Mouse (Mus musculus) testis, adult 2 months (tissue): Measurements from ENCODE around the gene Ccdc144b. TPM values are rescaled to one million over a fixed set of nuclear protein-coding genes. Genes with fewer than 3 reads are reported as not detected.

Experiments
- H3K27ac ChIP-seq: fragments of 200-500 bp; 2 replicates; pipeline ENCODE4 v1.5.1; 2012; ENCODE audit warnings: low read depth, low read length; ENCODE audit not compliant: control insufficient read depth, insufficient read depth
- H3K27me3 ChIP-seq: fragments of 200-500 bp; 2 replicates; pipeline ENCODE4 v1.6.1; 2012; ENCODE audit warnings: mild to moderate bottlenecking, low read length, moderate library complexity; ENCODE audit not compliant: control insufficient read depth, insufficient read depth
- H3K36me3 ChIP-seq: fragments of 200-500 bp; 2 replicates; pipeline ENCODE4 v1.6.1; 2012; ENCODE audit warnings: mild to moderate bottlenecking, low read length; ENCODE audit not compliant: control insufficient read depth, insufficient read depth
- H3K4me1 ChIP-seq: fragments of 200-500 bp; 2 replicates; pipeline ENCODE4 v1.6.1; 2012; ENCODE audit warnings: low read length; ENCODE audit not compliant: control insufficient read depth, insufficient read depth
- H3K4me3 ChIP-seq: fragments of 200-500 bp; 2 replicates; pipeline ENCODE4 v1.5.1; 2012; ENCODE audit warnings: low read depth, mild to moderate bottlenecking, low read length, moderate library complexity, mixed read lengths; ENCODE audit not compliant: control insufficient read depth
- CTCF ChIP-seq: fragments of 200-500 bp; IDR thresholded peaks from 2 replicates; pipeline ENCODE4 v1.5.1; 2012; ENCODE audit warnings: low read depth, mild to moderate bottlenecking, inconsistent platforms, low read length, moderate library complexity; ENCODE audit not compliant: control insufficient read depth, insufficient read depth, insufficient replicate concordance
- POLR2A ChIP-seq: fragments of 200-500 bp; IDR thresholded peaks from 2 replicates; pipeline ENCODE4 v1.6.1; 2012; ENCODE audit warnings: low read depth, mild to moderate bottlenecking, inconsistent platforms, low read length, moderate library complexity; ENCODE audit not compliant: control insufficient read depth
- polyA plus RNA-seq: library from polyadenylated mRNA; depleted of rRNA; stranded (reverse); fragments of >200 nt; gene quantifications from 2 replicates; pipeline ENCODE4 v1.2.3, GENCODE M21; 2012; rRNA removed

Ccdc144b gene
- polyA plus RNA-seq, 1 experiment = 3.8 TPM

GRCm38 (mm10) chr3:35966493-35966892, 86.9 kb downstream of the Ccdc144b start:
- no peaks in the 10 kb centered on the region for H3K27me3 ChIP-seq
- no peaks in the 10 kb centered on the region for H3K4me1 ChIP-seq
- H3K27ac ChIP-seq = no peak overlapping the region
- TF ChIP-seq POLR2A = no peak
- no peak overlapping the region for H3K4me3 ChIP-seq
- H3K36me3 ChIP-seq = no peaks in the 10 kb centered on the region; the same call in 1 of the 2 replicates

- no peaks in the 10 kb centered on the region for H3K4me1 ChIP-seq
- no peak overlapping the region for H3K27ac ChIP-seq
- H3K36me3 ChIP-seq = no peaks in the 10 kb centered on the region; the same call in 1 of the 2 replicates
- no peaks in the 10 kb centered on the region for H3K27me3 ChIP-seq
- no peak overlapping the region for H3K4me3 ChIP-seq
- TF ChIP-seq CTCF (no peak), POLR2A (no peak)
Measured at GRCm38 (mm10) chr3:35964928-35965327, 88.4 kb downstream of the Ccdc144b start.

DNA sequence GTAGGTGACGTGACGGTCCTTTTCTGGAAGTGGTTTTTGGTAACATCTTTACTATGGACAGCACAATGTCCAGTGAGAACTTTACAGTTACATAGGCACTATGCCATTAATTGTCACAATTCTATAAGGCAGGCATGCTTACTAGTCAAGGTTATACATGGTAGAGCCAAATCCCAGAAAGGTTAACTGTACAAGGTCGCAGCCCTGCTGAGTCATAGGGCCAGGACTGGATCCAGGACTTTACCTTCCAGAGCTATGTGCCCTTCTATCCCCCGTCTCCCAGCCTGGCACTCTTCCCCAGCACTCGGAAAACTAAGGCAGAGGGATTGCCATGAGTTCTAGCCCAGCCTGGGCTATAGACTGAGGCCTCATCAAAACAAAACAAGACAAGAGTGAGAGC, 89.4 kb downstream of the Ccdc144b start:
- TF ChIP-seq CTCF (no peak), POLR2A (no peak)
- no peaks in the 10 kb centered on the region for H3K4me1 ChIP-seq
- no peaks in the 10 kb centered on the region; the same call in 1 of the 2 replicates for H3K36me3 ChIP-seq
- H3K27me3 ChIP-seq = no peaks in the 10 kb centered on the region
- no peak overlapping the region for H3K4me3 ChIP-seq
- H3K27ac ChIP-seq = no peak overlapping the region

DNA sequence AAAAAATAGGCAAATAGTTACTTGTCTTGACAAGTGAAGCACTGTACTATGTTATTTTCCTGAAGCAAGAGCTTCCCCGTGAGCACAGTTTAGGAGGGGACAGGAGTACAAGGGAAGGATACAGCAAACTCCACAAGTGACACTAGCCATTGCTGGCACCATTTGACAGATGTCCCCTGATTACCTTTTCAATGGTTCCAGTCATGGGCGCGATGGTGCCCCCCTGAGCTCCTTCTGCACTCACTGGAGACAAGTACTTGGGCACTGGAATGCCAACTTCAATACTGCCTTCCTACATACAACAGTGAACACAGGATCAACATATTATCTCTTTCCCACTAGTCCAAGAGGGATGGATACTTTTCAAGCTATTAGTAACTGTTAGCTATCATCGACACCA, 89.9 kb downstream of the Ccdc144b start:
- no peak overlapping the region for H3K27ac ChIP-seq
- H3K4me3 ChIP-seq = no peak overlapping the region
- no peaks in the 10 kb centered on the region; the same call in 1 of the 2 replicates for H3K36me3 ChIP-seq

DNA sequence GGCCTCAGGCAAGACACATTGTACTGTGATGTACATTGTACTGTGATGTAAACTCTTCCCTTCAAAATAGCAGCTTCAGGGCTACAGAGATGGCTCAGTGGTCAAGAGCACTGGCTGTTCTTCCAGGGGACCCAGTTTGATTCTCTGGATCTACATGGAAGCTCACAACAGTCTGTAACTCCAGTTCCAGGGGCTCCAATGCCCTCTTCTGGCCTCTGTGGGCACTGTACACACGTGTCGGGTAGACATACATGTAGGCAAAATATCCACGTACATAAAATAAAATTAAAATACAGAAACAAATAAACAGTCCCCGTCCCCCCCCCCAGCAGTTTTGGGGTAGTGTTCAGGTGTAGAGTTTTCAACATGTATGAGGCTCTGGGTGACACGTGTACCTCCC, 90.4 kb downstream of the Ccdc144b start:
- no peak for TF ChIP-seq CTCF
- TF ChIP-seq POLR2A = no peak
- H3K27ac ChIP-seq = no peak overlapping the region
- no peaks in the 10 kb centered on the region for H3K27me3 ChIP-seq
- H3K36me3 ChIP-seq = no peaks in the 10 kb centered on the region; the same call in 1 of the 2 replicates
- no peak overlapping the region for H3K4me3 ChIP-seq
- H3K4me1 ChIP-seq = no peaks in the 10 kb centered on the region

More for the DNA sequence above, 89.9 kb downstream of the Ccdc144b start:
- no peak for TF ChIP-seq CTCF
- no peaks in the 10 kb centered on the region for H3K27me3 ChIP-seq
- no peaks in the 10 kb centered on the region for H3K4me1 ChIP-seq

Other genes with a start within 250 kb of the Ccdc144b start
- gene Dcun1d1, start 116.1 kb downstream of the Ccdc144b start, polyA plus RNA-seq = 253 and 333 TPM in 2 replicates
- 3.6 and 3.9 TPM in 2 replicates for gene Mccc1, start 52.9 kb downstream of the Ccdc144b start, polyA plus RNA-seq
- gene Acad9, start 12.4 kb upstream of the Ccdc144b start, polyA plus RNA-seq = 5.6 and 6.3 TPM in 2 replicates
- 0.68 and 0.89 TPM in 2 replicates for gene D3Ertd254e, start 97.5 kb upstream of the Ccdc144b start, polyA plus RNA-seq
- not detected in 2 replicates for gene Qrfpr, start 168.8 kb upstream of the Ccdc144b start, polyA plus RNA-seq